Mouse (Mus musculus): ENCODE data around the gene Cd80. TPM values are rescaled to one million over a fixed set of nuclear protein-coding genes. Genes with fewer than 3 reads are reported as not detected.

Cd80 gene
- 0.67 and 0.74 TPM in 2 replicates for polyA plus RNA-seq (2014; fragmentation: Nextera tagmentation; extraction: Ambion mirVana)

- H3K4me2 ChIP-seq (ENCODE audit: low read depth, low read length): no peak within 1 kb of the TSS
- ATAC-seq (ENCODE audit: low read depth): no peak
- H3K4me1 ChIP-seq (ENCODE audit: control insufficient read depth, insufficient read depth, low read length): peaks cover 9% of the 10 kb centered on the region; the same call in 1 of the 2 replicates
- H3K9me3 ChIP-seq (ENCODE audit: control insufficient read depth, low read length): no peaks in the 10 kb centered on the region
- H3K9ac ChIP-seq (replicated peaks; ENCODE audit: low read depth, low read length): no peak within 1 kb of the TSS
- 69% methylated on average over 17 of the region's 17 CpGs for WGBS
- no peak within 1 kb of the TSS for H3K27ac ChIP-seq (ENCODE audit: low read depth, low read length)
- no peak within 1 kb of the TSS for H3K4me3 ChIP-seq (ENCODE audit: low read depth, low read length)
- no peaks in the 10 kb centered on the region for H3K27me3 ChIP-seq (ENCODE audit: control insufficient read depth, insufficient read depth, low read length)
- no peaks in the 10 kb centered on the region for H3K36me3 ChIP-seq (ENCODE audit: control insufficient read depth, insufficient read depth, low read length)
Observed at GRCm38 (mm10) chr16:38455511-38456418, at the start of gene Cd80. Gene Cd80, plus strand, starts transcription at chr16:38455561.

- Histone ChIP-seq H3K27ac (ENCODE audit: low read depth, low read length) (no peak overlapping the region), H3K27me3 (ENCODE audit: control insufficient read depth, insufficient read depth, low read length) (no peaks in the 10 kb centered on the region), H3K36me3 (ENCODE audit: control insufficient read depth, insufficient read depth, low read length) (no peaks in the 10 kb centered on the region), H3K4me2 (ENCODE audit: low read depth, low read length) (no peak overlapping the region), H3K9me3 (ENCODE audit: control insufficient read depth, low read length) (no peaks in the 10 kb centered on the region), H3K4me3 (ENCODE audit: low read depth, low read length) (no peak overlapping the region), H3K9ac (replicated peaks; ENCODE audit: low read depth, low read length) (no peak overlapping the region), H3K4me1 (ENCODE audit: control insufficient read depth, insufficient read depth, low read length) (no peaks in the 10 kb centered on the region)
- ATAC-seq (ENCODE audit: low read depth): no peak
- WGBS: 76% methylated on average over 5 of the region's 5 CpGs
Observed at GRCm38 (mm10) chr16:38406293-38406692, 49.1 kb upstream of the Cd80 start.

DNA sequence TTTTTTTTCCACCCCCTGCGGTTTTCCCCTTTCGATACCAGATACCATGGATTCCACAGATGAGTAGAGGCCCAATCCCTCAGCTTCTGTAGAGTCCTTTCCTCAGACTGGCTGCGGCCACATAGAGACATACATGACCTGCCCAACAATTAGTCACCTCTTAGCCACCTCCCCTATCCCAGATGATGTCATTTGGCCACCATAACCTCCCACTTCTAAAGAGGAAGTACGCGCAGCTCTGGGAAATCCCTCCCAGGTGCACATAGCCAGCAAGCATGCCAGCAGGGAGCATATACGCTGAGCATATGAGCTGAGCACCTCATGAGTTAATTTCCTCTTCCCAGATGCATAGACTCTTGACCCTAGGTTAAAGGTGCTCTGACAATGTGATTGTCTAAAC, 48.7 kb upstream of the Cd80 start:
- H3K27me3 ChIP-seq (ENCODE audit: control insufficient read depth, insufficient read depth, low read length): no peaks in the 10 kb centered on the region
- no peak overlapping the region for H3K27ac ChIP-seq (ENCODE audit: low read depth, low read length)
- no peak overlapping the region for H3K4me3 ChIP-seq (ENCODE audit: low read depth, low read length)
- no peak overlapping the region for H3K4me2 ChIP-seq (ENCODE audit: low read depth, low read length)
- H3K9me3 ChIP-seq (ENCODE audit: control insufficient read depth, low read length): no peaks in the 10 kb centered on the region
- WGBS: 85% methylated on average over 6 of the region's 6 CpGs
- no peak for ATAC-seq (ENCODE audit: low read depth)
- no peaks in the 10 kb centered on the region for H3K36me3 ChIP-seq (ENCODE audit: control insufficient read depth, insufficient read depth, low read length)
- H3K9ac ChIP-seq (replicated peaks; ENCODE audit: low read depth, low read length): no peak overlapping the region
- H3K4me1 ChIP-seq (ENCODE audit: control insufficient read depth, insufficient read depth, low read length): no peaks in the 10 kb centered on the region

DNA sequence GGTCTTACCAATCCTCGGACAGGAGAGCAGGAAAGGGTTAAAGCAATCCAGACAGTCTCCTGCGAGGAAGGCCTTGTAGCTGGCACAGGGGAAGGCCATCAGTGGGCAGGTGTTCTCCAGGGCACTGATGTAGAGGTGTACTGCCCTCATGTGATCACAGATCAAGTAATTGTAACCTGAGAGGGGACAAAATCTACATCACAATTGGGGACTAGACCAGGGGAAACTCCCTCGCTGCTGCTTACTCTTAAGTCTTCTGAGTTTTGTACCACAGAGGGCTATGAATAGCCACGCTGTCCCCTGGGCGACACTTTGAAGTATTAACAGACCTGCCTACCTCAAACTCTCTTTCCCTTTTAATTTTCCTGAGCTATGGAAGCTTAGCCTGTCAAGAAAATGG, 47.8 kb upstream of the Cd80 start:
- ATAC-seq (ENCODE audit: low read depth): no peak
- Histone ChIP-seq H3K27ac (ENCODE audit: low read depth, low read length) (no peak overlapping the region), H3K36me3 (ENCODE audit: control insufficient read depth, insufficient read depth, low read length) (no peaks in the 10 kb centered on the region), H3K4me3 (ENCODE audit: low read depth, low read length) (no peak overlapping the region), H3K9me3 (ENCODE audit: control insufficient read depth, low read length) (no peaks in the 10 kb centered on the region), H3K27me3 (ENCODE audit: control insufficient read depth, insufficient read depth, low read length) (no peaks in the 10 kb centered on the region), H3K9ac (replicated peaks; ENCODE audit: low read depth, low read length) (no peak overlapping the region), H3K4me1 (ENCODE audit: control insufficient read depth, insufficient read depth, low read length) (no peaks in the 10 kb centered on the region), H3K4me2 (ENCODE audit: low read depth, low read length) (no peak overlapping the region)
- 35% methylated on average over 5 of the region's 5 CpGs for WGBS

- Histone ChIP-seq H3K4me3 (ENCODE audit: low read depth, low read length) (no peak overlapping the region), H3K27ac (ENCODE audit: low read depth, low read length) (no peak overlapping the region), H3K36me3 (ENCODE audit: control insufficient read depth, insufficient read depth, low read length) (no peaks in the 10 kb centered on the region), H3K27me3 (ENCODE audit: control insufficient read depth, insufficient read depth, low read length) (no peaks in the 10 kb centered on the region), H3K9ac (replicated peaks; ENCODE audit: low read depth, low read length) (no peak overlapping the region), H3K4me1 (ENCODE audit: control insufficient read depth, insufficient read depth, low read length) (no peaks in the 10 kb centered on the region), H3K9me3 (ENCODE audit: control insufficient read depth, low read length) (no peaks in the 10 kb centered on the region), H3K4me2 (ENCODE audit: low read depth, low read length) (no peak overlapping the region)
- WGBS: 98% methylated on average over 7 of the region's 8 CpGs
- no peak for ATAC-seq (ENCODE audit: low read depth)
Observed at GRCm38 (mm10) chr16:38408416-38408815, 46.9 kb upstream of the Cd80 start.

DNA sequence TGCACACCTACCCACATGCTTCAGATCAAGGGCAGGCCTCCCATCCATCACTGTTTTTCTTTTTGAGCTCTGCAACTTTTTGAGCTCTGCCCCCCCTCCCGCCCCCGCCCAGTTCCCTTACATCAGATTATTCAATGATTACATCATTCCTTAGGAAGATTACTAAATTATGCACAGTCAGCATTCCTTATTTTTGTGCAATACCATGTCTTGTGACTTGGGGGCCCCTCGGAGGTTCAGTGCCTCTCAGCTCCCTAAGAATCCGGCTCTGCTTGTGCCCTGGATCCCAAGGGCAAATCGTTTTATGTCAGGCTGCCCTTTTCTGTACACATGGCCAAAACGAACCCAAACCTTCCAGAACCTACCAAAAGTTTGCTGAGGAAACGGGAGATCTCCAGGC, 40.4 kb upstream of the Cd80 start:
- no peaks in the 10 kb centered on the region for H3K4me1 ChIP-seq (ENCODE audit: control insufficient read depth, insufficient read depth, low read length)
- 93% methylated on average over 7 of the region's 7 CpGs for WGBS
- H3K9me3 ChIP-seq (ENCODE audit: control insufficient read depth, low read length): no peaks in the 10 kb centered on the region
- no peak overlapping the region for H3K4me3 ChIP-seq (ENCODE audit: low read depth, low read length)
- H3K27ac ChIP-seq (ENCODE audit: low read depth, low read length): no peak overlapping the region
- no peaks in the 10 kb centered on the region for H3K36me3 ChIP-seq (ENCODE audit: control insufficient read depth, insufficient read depth, low read length)
- no peak overlapping the region for H3K9ac ChIP-seq (replicated peaks; ENCODE audit: low read depth, low read length)
- no peak overlapping the region for H3K4me2 ChIP-seq (ENCODE audit: low read depth, low read length)
- no peak for ATAC-seq (ENCODE audit: low read depth)
- H3K27me3 ChIP-seq (ENCODE audit: control insufficient read depth, insufficient read depth, low read length): no peaks in the 10 kb centered on the region

DNA sequence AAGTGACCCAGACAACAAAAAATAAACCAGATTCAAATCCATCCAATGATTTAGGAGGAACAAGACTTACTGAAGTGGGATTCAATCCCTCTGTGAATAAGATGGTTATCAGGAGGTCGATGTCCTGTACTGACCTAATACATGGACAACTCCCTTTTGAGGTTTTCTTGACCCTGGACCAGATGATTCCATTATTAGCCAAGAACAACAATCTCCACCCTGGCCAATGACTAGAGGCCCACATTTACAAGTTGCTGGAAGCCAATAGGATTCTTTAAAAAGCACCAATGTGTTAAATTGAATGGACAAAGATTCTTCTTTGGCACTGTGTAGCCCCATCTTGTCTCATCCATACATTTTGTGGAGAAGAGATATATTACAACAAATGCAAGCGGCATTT, 30.0 kb upstream of the Cd80 start:
- H3K4me1 ChIP-seq (ENCODE audit: control insufficient read depth, insufficient read depth, low read length): no peaks in the 10 kb centered on the region
- 86% methylated on average over 2 of the region's 2 CpGs for WGBS
- no peak for ATAC-seq (ENCODE audit: low read depth)
- no peak overlapping the region for H3K4me2 ChIP-seq (ENCODE audit: low read depth, low read length)
- H3K4me3 ChIP-seq (ENCODE audit: low read depth, low read length): no peak overlapping the region
- H3K27me3 ChIP-seq (ENCODE audit: control insufficient read depth, insufficient read depth, low read length): no peaks in the 10 kb centered on the region
- H3K9me3 ChIP-seq (ENCODE audit: control insufficient read depth, low read length): no peaks in the 10 kb centered on the region
- H3K9ac ChIP-seq (replicated peaks; ENCODE audit: low read depth, low read length): no peak overlapping the region
- no peaks in the 10 kb centered on the region for H3K36me3 ChIP-seq (ENCODE audit: control insufficient read depth, insufficient read depth, low read length)
- no peak overlapping the region for H3K27ac ChIP-seq (ENCODE audit: low read depth, low read length)

- Histone ChIP-seq H3K27me3 (ENCODE audit: control insufficient read depth, insufficient read depth, low read length) (no peaks in the 10 kb centered on the region), H3K4me3 (ENCODE audit: low read depth, low read length) (no peak overlapping the region), H3K9me3 (ENCODE audit: control insufficient read depth, low read length) (no peaks in the 10 kb centered on the region), H3K27ac (ENCODE audit: low read depth, low read length) (no peak overlapping the region), H3K36me3 (ENCODE audit: control insufficient read depth, insufficient read depth, low read length) (no peaks in the 10 kb centered on the region), H3K4me2 (ENCODE audit: low read depth, low read length) (no peak overlapping the region), H3K9ac (replicated peaks; ENCODE audit: low read depth, low read length) (no peak overlapping the region), H3K4me1 (ENCODE audit: control insufficient read depth, insufficient read depth, low read length) (no peaks in the 10 kb centered on the region)
- ATAC-seq (ENCODE audit: low read depth): no peak
- WGBS: 86% methylated on average over 1 of the region's 1 CpGs
Observed at GRCm38 (mm10) chr16:38425799-38426198, 29.6 kb upstream of the Cd80 start.

- H3K4me2 ChIP-seq (ENCODE audit: low read depth, low read length): no peak overlapping the region
- 60% methylated on average over 13 of the region's 13 CpGs for WGBS
Observed at GRCm38 (mm10) chr16:38431446-38432185, 23.7 kb upstream of the Cd80 start.

More at GRCm38 (mm10) chr16:38431446-38432185, 23.7 kb upstream of the Cd80 start:
- Histone ChIP-seq H3K36me3 (ENCODE audit: control insufficient read depth, insufficient read depth, low read length) (no peaks in the 10 kb centered on the region), H3K27me3 (ENCODE audit: control insufficient read depth, insufficient read depth, low read length) (no peaks in the 10 kb centered on the region), H3K4me3 (ENCODE audit: low read depth, low read length) (no peak overlapping the region), H3K27ac (ENCODE audit: low read depth, low read length) (no peak overlapping the region), H3K9me3 (ENCODE audit: control insufficient read depth, low read length) (no peaks in the 10 kb centered on the region), H3K4me1 (ENCODE audit: control insufficient read depth, insufficient read depth, low read length) (no peaks in the 10 kb centered on the region), H3K9ac (replicated peaks; ENCODE audit: low read depth, low read length) (no peak overlapping the region)
- ATAC-seq (ENCODE audit: low read depth): no peak
